Mouse (Mus musculus): ENCODE measurements around the gene B3gnt2.

DNA sequence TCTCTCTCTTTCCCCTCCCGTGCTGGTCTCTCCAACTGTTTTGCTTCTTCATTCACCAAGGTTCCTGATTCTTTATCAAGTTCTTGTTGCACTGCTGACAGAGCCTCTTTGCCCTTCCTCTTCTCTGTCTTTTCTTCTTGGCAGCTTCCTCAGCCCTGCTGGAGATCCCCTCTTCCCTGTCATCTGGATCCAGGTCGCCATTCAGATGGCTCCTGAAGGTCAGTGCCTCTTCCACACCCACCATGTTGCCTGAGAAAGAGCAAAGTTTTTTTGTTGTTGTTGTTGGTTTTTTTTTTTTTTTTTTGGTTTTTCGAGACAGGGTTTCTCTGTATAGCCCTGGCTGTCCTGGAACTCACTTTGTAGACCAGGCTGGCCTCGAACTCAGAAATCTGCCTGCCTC, 101.0 kb downstream of the B3gnt2 start:
- no peak for TF ChIP-seq CTCF (IDR thresholded peaks at IDR 0.05; ENCODE audit: extremely low read depth, insufficient read length, insufficient replicate concordance, low read depth, low read length)
- no peak for TF ChIP-seq POLR2A (IDR thresholded peaks at IDR 0.05; ENCODE audit: low read depth, low read length)

Data from small intestine, adult 2 months (tissue).